Mouse (Mus musculus): ENCODE measurements around the gene Gm28053. TPM values are rescaled to one million over a fixed set of nuclear protein-coding genes. Genes with fewer than 3 reads are reported as not detected.

The Gm28053 gene
- polyA plus RNA-seq (2015; fragmentation: Nextera tagmentation; extraction: Ambion mirVana) = 0.94 and 2.3 TPM in 2 replicates

DNA sequence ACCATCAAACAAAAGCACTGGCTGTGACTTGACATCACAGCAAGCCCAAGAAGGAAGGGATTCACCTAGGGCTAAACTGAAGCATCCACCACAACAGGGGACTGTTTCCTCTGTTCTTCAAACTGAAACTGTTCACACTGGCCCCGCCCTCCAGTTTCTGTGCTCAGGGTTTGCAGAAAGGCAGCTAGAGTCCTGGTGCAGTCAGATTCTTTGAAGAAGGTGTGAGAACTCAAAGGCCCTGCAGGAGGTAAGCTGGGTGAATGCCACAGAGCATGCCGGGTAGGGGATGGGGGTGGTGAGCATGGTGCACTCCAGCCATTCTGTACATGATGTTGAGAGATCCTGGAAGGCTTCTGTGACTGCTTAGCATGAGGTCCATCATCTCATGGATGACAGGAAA, at the start of gene Gm28053, which contains the start of gene Gimap7:
Gene Gm28053 (plus strand): TSS at position 153 of the 400 bp plus-strand sequence.
Gene Gimap7 (plus strand): TSS at position 167 of the 400 bp plus-strand sequence.
- ATAC-seq (ENCODE audit: low FRiP score, low read depth) = no peak
- Histone ChIP-seq H3K27ac (no peak within 1 kb of the TSS), H3K9me3 (no peaks in the 10 kb centered on the region), H3K27me3 (no peaks in the 10 kb centered on the region), H3K4me1 (no peaks in the 10 kb centered on the region), H3K9ac (no peak within 1 kb of the TSS), H3K36me3 (no peaks in the 10 kb centered on the region), H3K4me3 (no peak within 1 kb of the TSS), H3K4me2 (replicated peaks) (no peak within 1 kb of the TSS)
- WGBS = 52% methylated on average over 2 of the region's 2 CpGs

DNA sequence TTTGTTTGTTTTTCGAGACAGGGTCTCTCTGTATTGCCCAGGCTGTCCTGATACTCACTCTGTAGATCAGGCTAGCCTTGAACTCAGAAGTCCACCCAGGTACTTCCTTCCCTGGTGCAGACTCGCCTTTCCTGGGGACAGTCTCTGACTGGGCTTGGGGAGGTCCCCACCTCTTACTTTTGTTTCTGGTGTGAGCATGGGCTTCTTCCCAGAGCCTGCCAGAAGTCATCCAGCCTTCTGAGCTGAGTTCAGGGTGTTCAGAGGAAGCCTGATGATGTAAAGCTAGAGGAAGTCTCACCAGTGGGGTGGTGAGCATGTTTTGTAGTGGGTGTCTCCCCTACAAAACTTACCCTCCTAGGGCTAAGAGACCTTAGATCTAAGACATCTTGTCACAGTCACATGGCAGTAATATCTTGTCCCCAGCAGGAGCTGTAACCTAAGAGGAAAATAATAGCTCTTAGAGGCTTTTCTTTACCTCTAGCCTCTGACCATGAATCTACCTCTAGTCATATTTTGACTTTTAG, 48.9 kb upstream of the Gm28053 start:
- ATAC-seq (ENCODE audit: low FRiP score, low read depth) = no peak
- Histone ChIP-seq H3K9me3 (no peaks in the 10 kb centered on the region), H3K27me3 (no peaks in the 10 kb centered on the region), H3K9ac (no peak overlapping the region), H3K36me3 (no peaks in the 10 kb centered on the region), H3K4me2 (replicated peaks) (no peak overlapping the region), H3K4me1 (no peaks in the 10 kb centered on the region), H3K27ac (no peak overlapping the region), H3K4me3 (no peak overlapping the region)
- WGBS = 68% methylated on average over 2 of the region's 2 CpGs

DNA sequence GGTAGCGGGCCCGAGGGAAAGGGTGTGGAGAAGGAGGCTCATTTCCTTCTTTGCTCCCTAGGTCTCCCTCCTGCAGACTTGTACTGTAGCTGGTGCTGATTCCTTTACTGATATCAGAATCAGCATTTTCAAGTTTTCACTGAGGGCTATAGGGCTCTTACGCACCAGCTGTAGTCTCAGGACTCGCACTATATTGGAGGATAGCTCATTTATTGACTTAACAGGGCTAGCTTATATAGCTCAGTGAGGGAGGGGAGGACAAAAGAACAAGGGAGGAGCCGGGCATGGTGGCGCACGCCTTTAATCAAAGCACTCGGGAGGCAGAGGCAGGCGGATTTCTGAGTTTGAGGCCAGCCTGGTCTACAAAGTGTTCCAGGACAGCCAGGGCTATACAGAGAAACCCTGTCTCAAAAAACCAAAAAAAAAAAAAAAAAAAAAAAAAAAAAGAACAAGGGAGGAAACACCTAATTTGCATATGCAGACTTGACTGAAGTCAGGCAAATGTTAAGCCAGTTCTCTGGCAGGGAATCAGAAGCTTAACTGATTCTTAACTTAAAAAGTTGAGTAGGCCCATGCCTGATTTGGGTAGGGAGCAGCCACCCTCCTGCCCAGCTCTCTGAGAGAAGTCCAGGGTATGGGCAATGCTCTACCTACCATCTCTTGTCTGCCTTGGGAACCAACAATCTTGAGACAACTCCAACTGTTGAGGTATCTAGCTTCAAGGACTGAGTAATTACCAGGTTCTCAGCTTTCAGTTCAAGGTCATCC, 43.9 kb upstream of the Gm28053 start:
- no peaks in the 10 kb centered on the region for H3K27me3 ChIP-seq
- H3K4me3 ChIP-seq = no peak overlapping the region
- H3K36me3 ChIP-seq = no peaks in the 10 kb centered on the region
- H3K27ac ChIP-seq = no peak overlapping the region
- H3K9me3 ChIP-seq = no peaks in the 10 kb centered on the region
- ATAC-seq (ENCODE audit: low FRiP score, low read depth) = no peak
- 90% methylated on average over 9 of the region's 9 CpGs for WGBS
- no peak overlapping the region for H3K9ac ChIP-seq
- no peak overlapping the region for H3K4me2 ChIP-seq (replicated peaks)
- H3K4me1 ChIP-seq = no peaks in the 10 kb centered on the region

- no peak for ATAC-seq (ENCODE audit: low FRiP score, low read depth)
- no peak overlapping the region for H3K27ac ChIP-seq
Measured at GRCm38 (mm10) chr6:48675400-48675930, 42.9 kb upstream of the Gm28053 start.

GRCm38 (mm10) chr6:48675931-48676859, 42.2 kb upstream of the Gm28053 start, which contains the start of gene Gimap9:
Gimap9 (plus strand) TSS chr6:48676129.
- no peak within 1 kb of the TSS for H3K27ac ChIP-seq
- no peaks in the 10 kb centered on the region for H3K4me1 ChIP-seq
- no peaks in the 10 kb centered on the region for H3K27me3 ChIP-seq
- no peaks in the 10 kb centered on the region for H3K36me3 ChIP-seq
- WGBS = 34% methylated on average over 12 of the region's 13 CpGs
- peak within 1 kb of the TSS; percentile 22 for H3K4me3 ChIP-seq
- peak within 1 kb of the TSS; percentile 13; the same call in 1 of the 2 replicates for H3K9ac ChIP-seq
- no peaks in the 10 kb centered on the region for H3K9me3 ChIP-seq
- no peak; the same call in 1 of the 2 replicates for ATAC-seq (ENCODE audit: low FRiP score, low read depth)
- H3K4me2 ChIP-seq (replicated peaks) = peak within 1 kb of the TSS; percentile 49

More at GRCm38 (mm10) chr6:48675400-48675930, 42.9 kb upstream of the Gm28053 start:
- Histone ChIP-seq H3K4me1 (no peaks in the 10 kb centered on the region), H3K36me3 (no peaks in the 10 kb centered on the region), H3K4me2 (replicated peaks) (peak overlapping the region; percentile 49), H3K27me3 (no peaks in the 10 kb centered on the region), H3K4me3 (peak overlapping the region; percentile 22), H3K9ac (no peak overlapping the region), H3K9me3 (no peaks in the 10 kb centered on the region)
- 48% methylated on average over 10 of the region's 10 CpGs for WGBS

DNA sequence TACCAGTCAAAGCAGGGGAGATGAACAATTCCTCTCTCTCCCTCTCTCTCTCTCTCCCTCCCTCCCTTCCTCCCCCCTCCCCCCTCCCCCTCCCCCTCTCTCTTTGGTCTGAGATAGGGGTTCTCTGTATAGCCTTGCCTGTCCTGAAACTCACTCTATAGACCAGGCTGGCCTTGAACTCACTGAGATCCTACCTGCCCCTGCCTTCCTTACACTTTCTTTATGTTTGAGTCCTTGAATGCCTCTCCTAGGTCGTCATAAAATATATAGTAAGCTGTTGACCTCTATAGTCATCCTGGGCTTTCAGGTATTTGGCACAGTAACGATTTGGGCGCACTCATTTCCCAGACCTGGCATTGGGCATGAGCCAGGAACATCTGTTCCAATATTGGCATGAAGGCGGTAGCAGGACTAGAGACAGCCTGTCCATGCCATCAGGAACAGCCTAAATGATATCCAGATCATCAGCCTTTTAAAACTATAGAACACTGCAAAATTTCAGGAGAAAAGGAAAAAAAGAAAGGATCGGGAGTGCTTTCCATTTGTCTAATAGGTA, 41.5 kb upstream of the Gm28053 start:
- Histone ChIP-seq H3K4me2 (replicated peaks) (peak overlapping the region; percentile 49), H3K4me1 (no peaks in the 10 kb centered on the region), H3K9me3 (no peaks in the 10 kb centered on the region), H3K4me3 (no peak overlapping the region), H3K27me3 (no peaks in the 10 kb centered on the region), H3K9ac (no peak overlapping the region), H3K27ac (no peak overlapping the region), H3K36me3 (no peaks in the 10 kb centered on the region)
- 77% methylated on average over 5 of the region's 5 CpGs for WGBS
- no peak for ATAC-seq (ENCODE audit: low FRiP score, low read depth)

GRCm38 (mm10) chr6:48677492-48678345, 40.7 kb upstream of the Gm28053 start:
- H3K27ac ChIP-seq = no peak overlapping the region
- no peaks in the 10 kb centered on the region for H3K9me3 ChIP-seq
- no peaks in the 10 kb centered on the region for H3K27me3 ChIP-seq
- ATAC-seq (ENCODE audit: low FRiP score, low read depth) = no peak
- no peak overlapping the region for H3K4me3 ChIP-seq
- no peak overlapping the region for H3K9ac ChIP-seq
- no peaks in the 10 kb centered on the region for H3K36me3 ChIP-seq
- H3K4me2 ChIP-seq (replicated peaks) = no peak overlapping the region
- WGBS = 85% methylated on average over 17 of the region's 17 CpGs
- H3K4me1 ChIP-seq = no peaks in the 10 kb centered on the region

- Histone ChIP-seq H3K9ac (no peak overlapping the region), H3K4me3 (no peak overlapping the region), H3K4me1 (no peaks in the 10 kb centered on the region), H3K4me2 (replicated peaks) (no peak overlapping the region), H3K27me3 (no peaks in the 10 kb centered on the region), H3K36me3 (no peaks in the 10 kb centered on the region), H3K27ac (no peak overlapping the region), H3K9me3 (no peaks in the 10 kb centered on the region)
- ATAC-seq (ENCODE audit: low FRiP score, low read depth) = no peak
- 81% methylated on average over 4 of the region's 4 CpGs for WGBS
Measured at GRCm38 (mm10) chr6:48678391-48678790, 40.0 kb upstream of the Gm28053 start.

GRCm38 (mm10) chr6:48679701-48680100, 38.7 kb upstream of the Gm28053 start:
- no peak for ATAC-seq (ENCODE audit: low FRiP score, low read depth)

DNA sequence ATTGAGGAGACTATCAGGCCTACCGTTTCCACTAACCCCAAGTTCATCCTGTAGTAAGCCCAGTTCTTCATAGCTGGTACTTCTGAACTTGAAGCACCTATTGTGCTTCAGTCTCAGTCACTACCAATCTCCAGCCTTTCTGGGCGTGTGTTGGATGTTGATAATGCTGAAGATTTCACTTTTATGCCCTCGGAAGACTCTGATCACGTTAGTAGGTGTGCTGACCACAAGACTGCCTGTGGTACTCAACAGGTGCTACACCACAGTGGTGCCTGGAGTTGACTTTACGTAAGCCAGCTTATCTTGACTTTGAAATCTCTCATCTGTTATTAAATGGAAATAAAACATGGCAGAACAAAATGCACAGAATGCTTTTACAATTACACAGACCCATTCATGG, 38.0 kb upstream of the Gm28053 start:
- Histone ChIP-seq H3K9me3 (no peaks in the 10 kb centered on the region), H3K27ac (no peak overlapping the region), H3K27me3 (no peaks in the 10 kb centered on the region), H3K4me2 (replicated peaks) (no peak overlapping the region), H3K4me3 (no peak overlapping the region), H3K36me3 (no peaks in the 10 kb centered on the region), H3K4me1 (no peaks in the 10 kb centered on the region), H3K9ac (no peak overlapping the region)
- 74% methylated on average over 5 of the region's 5 CpGs for WGBS
- no peak for ATAC-seq (ENCODE audit: low FRiP score, low read depth)

More at GRCm38 (mm10) chr6:48679701-48680100, 38.7 kb upstream of the Gm28053 start:
- Histone ChIP-seq H3K36me3 (no peaks in the 10 kb centered on the region), H3K27ac (no peak overlapping the region), H3K27me3 (no peaks in the 10 kb centered on the region), H3K9me3 (no peaks in the 10 kb centered on the region), H3K4me2 (replicated peaks) (no peak overlapping the region), H3K4me3 (no peak overlapping the region), H3K9ac (no peak overlapping the region), H3K4me1 (no peaks in the 10 kb centered on the region)
- 73% methylated on average over 6 of the region's 6 CpGs for WGBS
